Mouse (Mus musculus): Measurements from ENCODE around the gene Trim80.
"Not testable (repeated sequence)": the region's sequence is repeated elsewhere in the genome, so short reads cannot be mapped to it uniquely, and the experiment has no call there.

Gene Trim80

DNA sequence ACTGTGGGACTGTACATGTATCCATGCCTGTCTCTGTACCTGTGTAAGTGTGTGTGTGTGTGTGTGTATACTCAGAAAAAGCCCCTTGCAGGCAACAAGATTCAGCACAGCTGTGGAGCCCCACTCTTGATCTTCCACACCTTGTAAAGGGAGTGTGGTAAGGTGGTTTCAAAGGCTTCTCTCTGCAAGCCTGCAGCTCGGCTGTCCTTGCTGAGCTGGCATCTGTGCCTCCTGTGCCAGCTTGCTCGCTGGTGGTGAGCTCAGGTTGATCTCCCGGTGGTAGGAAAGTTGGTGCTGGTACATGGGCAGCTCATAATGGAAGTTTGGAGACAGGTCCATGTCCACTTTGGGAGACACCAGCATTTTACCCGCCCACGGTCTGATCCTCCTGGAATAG lies 21.5 kb downstream of the Trim80 start:
- DNase-seq (ENCODE audit: extremely low spot score, low spot score) = no peak

- DNase-seq (ENCODE audit: extremely low spot score, low spot score) = no peak
These were observed 22.0 kb downstream of the Trim80 start, which contains the start of gene Slc16a5 for GRCm38 (mm10) chr11:115462243-115462891. Gene Slc16a5, plus strand, starts transcription at chr11:115462474.

- DNase-seq (ENCODE audit: extremely low spot score, low spot score) = no peak
These were observed 23.1 kb downstream of the Trim80 start for GRCm38 (mm10) chr11:115463397-115463796.

GRCm38 (mm10) chr11:115464851-115465250 lies 24.5 kb downstream of the Trim80 start:
- no peak for DNase-seq (ENCODE audit: extremely low spot score, low spot score)

- peak; percentile 72 for DNase-seq (ENCODE audit: extremely low spot score, low spot score)
These were observed 26.9 kb downstream of the Trim80 start for GRCm38 (mm10) chr11:115467217-115467618.

- DNase-seq (ENCODE audit: extremely low spot score, low spot score) = no peak
These were observed 31.8 kb downstream of the Trim80 start for GRCm38 (mm10) chr11:115472183-115472582.

- peak; percentile 97 for DNase-seq (ENCODE audit: extremely low spot score, low spot score)
These were observed 33.4 kb downstream of the Trim80 start for GRCm38 (mm10) chr11:115473626-115474275.

GRCm38 (mm10) chr11:115475025-115475757 lies 34.8 kb downstream of the Trim80 start, which contains the start of gene Armc7:
Gene Armc7, plus strand, starts transcription at chr11:115475667.
- DNase-seq (ENCODE audit: extremely low spot score, low spot score) = peak; percentile 91

- no peak for DNase-seq (ENCODE audit: extremely low spot score, low spot score)
These were observed 35.5 kb downstream of the Trim80 start for GRCm38 (mm10) chr11:115475758-115476237.

- DNase-seq (ENCODE audit: extremely low spot score, low spot score) = not testable (repeated sequence)
These were observed 36.3 kb downstream of the Trim80 start for GRCm38 (mm10) chr11:115476630-115477029.

DNA sequence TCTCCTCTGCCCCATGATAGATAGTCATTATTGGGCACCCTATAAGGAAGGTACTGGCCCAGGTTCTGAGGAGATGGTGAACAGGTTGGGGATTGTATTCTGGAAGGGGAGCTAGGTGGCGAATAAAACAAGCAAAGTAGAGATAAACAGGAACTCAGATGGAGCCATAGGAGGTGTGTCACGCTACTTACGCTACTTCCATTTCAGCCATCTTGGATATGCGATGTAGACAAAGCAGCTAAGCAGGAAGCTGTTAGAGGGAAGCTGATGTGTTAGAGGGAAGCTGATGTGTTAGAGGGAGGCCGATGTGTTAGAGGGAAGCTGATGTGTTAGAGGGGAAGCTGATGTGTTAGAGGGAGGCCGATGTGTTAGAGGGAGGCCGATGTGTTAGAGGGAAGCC lies 37.0 kb downstream of the Trim80 start:
- not testable (repeated sequence) for DNase-seq (ENCODE audit: extremely low spot score, low spot score)

- DNase-seq (ENCODE audit: extremely low spot score, low spot score) = no peak
These were observed 38.1 kb downstream of the Trim80 start for GRCm38 (mm10) chr11:115478296-115478938.

- DNase-seq (ENCODE audit: extremely low spot score, low spot score) = no peak
These were observed 41.4 kb downstream of the Trim80 start for GRCm38 (mm10) chr11:115481553-115482259.

DNA sequence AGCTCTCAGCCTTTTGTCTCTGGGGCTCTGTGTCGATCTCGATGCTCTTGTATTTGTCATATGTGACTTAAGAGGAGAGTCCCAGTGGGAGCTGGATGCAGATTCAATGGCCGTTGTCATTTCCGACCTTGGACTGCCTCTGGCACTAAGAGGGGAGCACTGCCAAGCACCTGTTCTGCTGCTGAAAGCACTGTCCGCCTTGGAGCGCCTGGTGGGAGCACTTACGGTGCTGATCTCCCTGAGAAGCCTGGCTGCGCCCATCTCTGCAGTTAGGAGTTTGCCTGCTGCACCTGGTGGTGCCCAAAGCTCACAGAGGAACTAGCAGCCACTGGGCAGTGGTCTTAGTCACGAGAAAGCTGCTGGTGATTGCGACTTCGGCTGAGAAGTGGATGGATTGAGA lies 42.9 kb downstream of the Trim80 start:
- no peak for DNase-seq (ENCODE audit: extremely low spot score, low spot score)

DNA sequence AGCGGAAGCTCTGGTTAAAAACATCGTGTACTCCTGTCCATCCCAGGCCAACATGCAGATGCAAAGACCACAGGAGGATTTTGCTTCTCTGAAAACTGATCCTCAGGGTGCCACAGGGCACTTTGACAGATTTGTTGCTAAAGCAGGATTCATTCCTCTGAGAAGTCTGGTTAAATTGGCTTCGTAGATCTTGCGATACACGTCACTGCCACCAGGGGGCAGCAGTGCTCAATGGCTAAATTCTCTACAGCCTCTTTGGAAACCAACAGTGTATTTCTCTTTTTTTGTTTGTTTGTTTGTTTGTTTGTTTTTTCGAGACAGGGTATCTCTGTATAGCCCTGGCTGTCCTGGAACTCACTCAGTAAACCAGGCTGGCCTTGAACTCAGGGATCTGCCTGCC lies 43.4 kb downstream of the Trim80 start:
- DNase-seq (ENCODE audit: extremely low spot score, low spot score) = peak; percentile 82

DNA sequence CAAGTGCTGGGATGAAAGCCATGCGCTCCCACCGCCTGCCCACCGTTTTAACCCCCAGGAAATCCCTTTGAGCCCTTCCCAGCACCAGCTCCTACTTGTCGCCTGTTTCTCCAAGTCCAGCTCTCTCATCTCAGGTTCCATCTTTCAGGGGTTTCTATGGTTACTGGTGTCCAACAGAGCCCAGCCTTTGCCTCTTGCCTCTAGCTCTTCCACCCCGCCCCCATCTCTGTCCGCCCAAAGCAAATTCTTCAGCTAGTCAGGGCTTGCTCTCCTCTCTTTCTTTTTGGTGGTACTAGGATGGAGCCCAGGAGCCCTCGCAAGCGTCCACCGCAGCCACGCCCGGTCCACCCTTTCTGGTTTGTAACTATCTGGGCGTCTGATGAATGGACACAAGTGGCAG lies 44.8 kb downstream of the Trim80 start:
- no peak for DNase-seq (ENCODE audit: extremely low spot score, low spot score)

GRCm38 (mm10) chr11:115488551-115489104 lies 48.3 kb downstream of the Trim80 start:
- DNase-seq (ENCODE audit: extremely low spot score, low spot score) = no peak

GRCm38 (mm10) chr11:115490441-115491355 lies 50.4 kb downstream of the Trim80 start:
- no peak for DNase-seq (ENCODE audit: extremely low spot score, low spot score)

- DNase-seq (ENCODE audit: extremely low spot score, low spot score) = peak; percentile 81
These were observed 51.2 kb downstream of the Trim80 start, which contains the start of gene Nt5c for GRCm38 (mm10) chr11:115491356-115492083. Gene Nt5c, minus strand, starts transcription at chr11:115491862.

Measured in neural tube, embryonic 10.5 days (tissue).